Mouse (Mus musculus) forebrain, embryonic 14.5 days (tissue): ENCODE measurements around the gene Slc22a15. TPM values are rescaled to one million over a fixed set of nuclear protein-coding genes. Genes with fewer than 3 reads are reported as not detected.

Experiments used
- ATAC-seq: fragments of 200-750 bp; cut with Nextera tagmentation; 2 replicates; pipeline ENCODE4 v1.8.0; 2017; ENCODE audit warnings: mild to moderate bottlenecking, moderate library complexity
- DNase-seq: peaks from one replicate; pipeline ENCODE4 v3.0.0-alpha.2; 2015; ENCODE audit warnings: low spot score
- H3K27ac ChIP-seq: fragments of 300-500 bp; sonication (generic); 2 replicates; pipeline ENCODE4 v1.5.1; 2014; ENCODE audit warnings: low read depth, mild to moderate bottlenecking, control low read depth, low read length, moderate library complexity
- H3K27me3 ChIP-seq: fragments of 300-500 bp; sonication (generic); replicated peaks from 2 replicates; pipeline ENCODE4 v1.6.1; 2014; ENCODE audit warnings: low read length, control low read depth, mixed read lengths; ENCODE audit not compliant: control insufficient read depth, insufficient read depth
- H3K36me3 ChIP-seq: fragments of 300-500 bp; sonication (generic); 2 replicates; pipeline ENCODE4 v1.6.1; 2014; ENCODE audit warnings: low read length, control low read depth; ENCODE audit not compliant: control insufficient read depth, insufficient read depth
- H3K4me1 ChIP-seq: fragments of 300-500 bp; sonication (generic); 2 replicates; pipeline ENCODE4 v1.6.1; 2014; ENCODE audit warnings: antibody characterized with exemption, low read length, control low read depth; ENCODE audit not compliant: control insufficient read depth, insufficient read depth
- H3K4me2 ChIP-seq: fragments of 300-500 bp; sonication (generic); 2 replicates; pipeline ENCODE4 v1.6.1; 2014; ENCODE audit warnings: mild to moderate bottlenecking, control low read depth, low read length
- H3K4me3 ChIP-seq: fragments of 300-500 bp; sonication (generic); 2 replicates; pipeline ENCODE4 v1.5.1; 2014; ENCODE audit warnings: low read depth, low read length, control low read depth
- H3K9ac ChIP-seq: fragments of 300-500 bp; sonication (generic); 2 replicates; pipeline ENCODE4 v1.6.1; 2014; ENCODE audit warnings: mild to moderate bottlenecking, low read length, control low read depth, moderate library complexity
- H3K9me3 ChIP-seq: fragments of 300-500 bp; sonication (generic); replicated peaks from 2 replicates; pipeline ENCODE4 v1.6.1; 2016; ENCODE audit warnings: low read length, control low read depth, mixed read lengths; ENCODE audit not compliant: control insufficient read depth
- WGBS: fragments of 180-500 bp; shearing (Covaris S2); extraction: QIAGEN DNeasy Blood & Tissue Kit; methylation state at CpG from one replicate; pipeline ENCODE4 v1.1.7; 2014; 5-methylcytosine and 5-hydroxymethylcytosine counted together
- polyA plus RNA-seq: library from polyadenylated mRNA; unstranded; fragments of >200 nt; fragmentation: Nextera tagmentation; extraction: Ambion mirVana; gene quantifications from 2 replicates; pipeline ENCODE4 v1.2.1, GENCODE M21; 2014

Gene Slc22a15
- polyA plus RNA-seq, 1 experiment from 2014 or later = 4.0 TPM

DNA sequence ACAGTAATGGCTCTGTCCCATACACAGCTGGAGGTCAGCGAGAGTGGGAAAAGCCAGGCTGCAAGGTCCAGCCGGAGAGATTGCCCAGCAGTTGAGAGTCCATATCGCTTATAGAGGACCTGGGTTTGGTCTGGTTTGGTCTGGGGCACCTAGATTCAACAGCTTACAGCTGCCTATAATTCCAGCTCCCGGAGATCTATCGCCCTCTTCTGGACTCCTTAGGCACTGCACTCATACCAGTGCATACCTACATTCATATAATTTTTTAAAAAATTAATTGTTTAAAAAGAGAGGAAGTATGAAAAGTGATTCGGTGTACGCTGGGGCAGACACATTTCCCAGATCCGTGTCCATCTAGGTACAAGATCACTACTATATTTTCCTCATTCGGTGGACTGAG, 84.9 kb downstream of the Slc22a15 start:
- ATAC-seq = no peak
- H3K4me1 ChIP-seq = no peaks in the 10 kb centered on the region
- H3K4me2 ChIP-seq = no peak overlapping the region
- H3K27ac ChIP-seq = no peak overlapping the region
- no peak overlapping the region for H3K4me3 ChIP-seq
- no peak overlapping the region for H3K9ac ChIP-seq
- 88% methylated on average over 9 of the region's 9 CpGs for WGBS
- DNase-seq = no peak
- no peaks in the 10 kb centered on the region for H3K27me3 ChIP-seq
- H3K36me3 ChIP-seq = no peaks in the 10 kb centered on the region
- no peaks in the 10 kb centered on the region for H3K9me3 ChIP-seq

DNA sequence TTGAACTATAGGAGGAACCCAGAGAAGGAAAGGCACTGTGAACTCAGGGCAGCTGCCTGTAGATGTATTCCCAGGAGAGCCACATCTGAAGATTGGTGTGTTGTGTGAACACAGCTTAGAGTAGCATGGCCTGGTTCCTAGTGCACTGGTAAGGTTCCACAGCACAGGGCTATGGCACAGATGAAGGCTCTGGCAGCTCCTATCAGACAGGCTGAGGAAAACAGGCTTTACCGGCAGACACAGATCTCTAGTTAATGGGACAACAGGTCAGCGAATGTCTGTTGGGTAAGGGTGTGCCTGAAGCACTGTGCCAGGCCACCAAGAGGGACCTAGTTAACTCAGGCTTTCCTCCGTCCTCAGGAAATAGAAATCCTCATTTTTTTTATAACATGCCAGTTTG, 87.3 kb downstream of the Slc22a15 start:
- no peak overlapping the region for H3K4me3 ChIP-seq
- WGBS = 90% methylated on average over 3 of the region's 3 CpGs

DNA sequence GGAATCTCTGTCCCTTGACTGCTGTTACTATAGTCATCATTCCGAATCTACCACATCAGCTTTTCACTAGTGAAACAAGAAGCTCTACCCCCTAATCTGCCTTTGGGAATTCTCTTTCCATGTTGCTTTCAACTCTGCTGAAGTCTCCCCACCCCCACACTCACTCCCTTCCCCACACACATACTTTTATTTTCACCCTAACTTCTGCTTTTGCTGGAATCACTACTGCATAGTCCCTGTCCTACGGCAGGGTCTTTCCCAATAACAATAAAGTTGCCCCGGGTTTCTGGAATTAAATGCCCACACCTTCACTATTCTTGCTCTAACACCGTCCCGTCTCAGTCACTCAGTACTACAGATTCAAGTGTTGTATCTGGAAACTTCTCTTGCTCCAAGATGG, 87.7 kb downstream of the Slc22a15 start:
- WGBS = 61% methylated on average over 5 of the region's 5 CpGs
- H3K36me3 ChIP-seq = no peaks in the 10 kb centered on the region
- no peak overlapping the region for H3K27ac ChIP-seq
- DNase-seq (no peak), ATAC-seq (0 out of 2 replicates have a peak, but pooled peaks have one; percentile 8)
- H3K9me3 ChIP-seq = no peaks in the 10 kb centered on the region
- H3K9ac ChIP-seq = no peak overlapping the region
- H3K4me2 ChIP-seq = peak overlapping the region; percentile 29
- no peaks in the 10 kb centered on the region for H3K27me3 ChIP-seq
- no peaks in the 10 kb centered on the region for H3K4me1 ChIP-seq
- H3K4me3 ChIP-seq = no peak overlapping the region

More for the DNA sequence above, 87.3 kb downstream of the Slc22a15 start:
- Histone ChIP-seq H3K27ac (no peak overlapping the region), H3K9ac (no peak overlapping the region), H3K9me3 (no peaks in the 10 kb centered on the region), H3K27me3 (no peaks in the 10 kb centered on the region), H3K4me1 (no peaks in the 10 kb centered on the region), H3K36me3 (no peaks in the 10 kb centered on the region), H3K4me2 (no peak overlapping the region)
- ATAC-seq (no peak), DNase-seq (no peak)

DNA sequence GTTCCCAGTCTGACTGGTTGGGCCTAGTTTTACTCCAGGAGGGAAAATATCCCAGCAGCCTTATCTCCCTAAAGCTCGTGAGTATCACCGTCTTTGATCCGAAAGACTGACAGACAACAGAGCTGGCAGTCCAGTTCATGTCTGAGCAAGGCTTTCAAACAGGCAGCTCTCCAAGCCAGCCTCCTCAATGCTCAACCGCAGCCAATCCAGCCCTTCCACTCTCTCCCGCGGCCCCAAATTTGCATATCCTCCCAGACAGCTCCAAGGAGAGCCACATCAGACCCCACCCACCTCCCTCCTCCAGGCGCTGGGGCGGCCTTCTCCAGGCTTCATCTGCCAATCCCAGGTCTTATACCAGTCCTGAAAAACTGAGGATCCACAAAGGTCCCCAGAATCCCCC, 88.2 kb downstream of the Slc22a15 start:
- peak overlapping the region; percentile 29 for H3K4me2 ChIP-seq
- no peaks in the 10 kb centered on the region for H3K36me3 ChIP-seq
- no peaks in the 10 kb centered on the region for H3K4me1 ChIP-seq
- H3K9ac ChIP-seq = no peak overlapping the region
- H3K27ac ChIP-seq = no peak overlapping the region
- DNase-seq (peak; percentile 87), ATAC-seq (peak; percentile 98)
- WGBS = 1% methylated on average over 8 of the region's 8 CpGs
- no peaks in the 10 kb centered on the region for H3K27me3 ChIP-seq
- H3K4me3 ChIP-seq = no peak overlapping the region
- H3K9me3 ChIP-seq = no peaks in the 10 kb centered on the region

DNA sequence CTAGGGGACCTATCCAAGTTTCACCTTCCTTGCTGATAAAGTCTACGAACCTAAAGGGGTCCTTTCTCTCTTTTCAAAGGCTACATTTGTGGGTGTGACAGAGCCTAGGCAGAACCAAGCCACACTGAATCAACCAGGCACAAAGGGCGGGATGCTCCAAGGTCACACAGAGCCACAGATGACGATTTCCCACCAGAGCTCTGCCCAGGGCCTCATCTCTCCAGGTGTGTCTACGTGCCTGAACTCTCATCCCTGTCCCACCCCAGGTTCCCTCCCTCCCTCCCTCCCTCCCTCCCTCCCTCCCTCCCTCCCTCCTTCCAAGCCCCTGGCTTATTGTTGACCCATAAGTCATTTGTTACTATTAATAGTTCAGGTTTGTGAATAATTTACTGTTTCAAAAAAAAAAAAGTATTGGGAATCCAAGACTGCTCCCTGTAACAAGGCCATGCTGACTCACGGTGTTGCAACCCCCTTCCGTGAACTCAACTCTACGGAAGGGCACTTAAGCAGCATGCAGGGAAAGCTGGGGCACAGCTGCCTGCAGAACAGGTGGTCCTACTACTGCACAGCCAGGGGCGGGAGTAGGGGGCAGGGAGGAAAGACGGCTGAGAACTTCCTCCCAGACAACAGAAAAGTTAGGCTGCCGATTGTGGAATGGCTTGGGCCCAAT, 92.9 kb downstream of the Slc22a15 start:
- H3K36me3 ChIP-seq = no peaks in the 10 kb centered on the region
- no peak overlapping the region for H3K27ac ChIP-seq
- no peaks in the 10 kb centered on the region for H3K9me3 ChIP-seq
- H3K4me2 ChIP-seq = no peak overlapping the region
- H3K4me3 ChIP-seq = no peak overlapping the region
- ATAC-seq (no peak), DNase-seq (no peak)
- H3K27me3 ChIP-seq = no peaks in the 10 kb centered on the region
- no peak overlapping the region for H3K9ac ChIP-seq
- H3K4me1 ChIP-seq = no peaks in the 10 kb centered on the region
- WGBS = 43% methylated on average over 10 of the region's 10 CpGs

DNA sequence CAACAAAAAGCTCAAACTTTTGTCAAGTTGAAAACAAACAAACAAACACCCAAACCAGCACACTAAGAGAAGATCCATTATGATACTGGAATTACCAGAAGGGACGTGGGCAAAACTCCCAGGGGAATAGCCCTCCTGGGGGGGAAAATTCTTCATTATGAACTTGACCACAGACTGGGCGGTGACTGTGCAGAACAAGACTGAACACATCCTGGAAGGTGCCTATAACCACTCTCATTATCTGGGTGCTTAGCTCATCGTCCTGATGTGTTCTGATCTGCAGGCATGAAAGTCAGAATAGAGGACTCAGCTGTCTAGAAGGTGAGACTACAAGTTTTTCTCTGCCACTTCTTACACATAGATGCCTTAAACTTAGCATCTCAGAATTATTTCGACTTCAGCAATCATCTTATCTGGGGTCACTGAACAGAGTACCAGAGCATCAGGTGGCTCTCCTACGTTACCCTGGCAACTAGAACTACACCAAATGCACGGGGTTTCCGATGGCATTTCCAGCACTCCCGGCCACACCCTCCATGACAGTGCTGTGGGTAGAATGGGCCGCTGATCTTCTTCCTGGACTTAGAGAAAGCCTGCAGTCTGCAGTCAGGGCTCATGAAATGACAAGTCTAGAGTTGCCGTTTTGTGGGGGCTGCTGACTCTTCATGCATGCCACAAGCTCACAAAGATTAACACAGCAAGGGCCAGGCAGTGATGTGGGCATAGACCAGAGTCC, 94.2 kb downstream of the Slc22a15 start:
- no peaks in the 10 kb centered on the region for H3K4me1 ChIP-seq
- no peak overlapping the region for H3K4me2 ChIP-seq
- no peak overlapping the region for H3K9ac ChIP-seq
- H3K4me3 ChIP-seq = no peak overlapping the region
- no peaks in the 10 kb centered on the region for H3K27me3 ChIP-seq
- no peaks in the 10 kb centered on the region for H3K36me3 ChIP-seq
- DNase-seq = no peak
- ATAC-seq = no peak
- WGBS = 80% methylated on average over 10 of the region's 10 CpGs
- no peak overlapping the region for H3K27ac ChIP-seq
- H3K9me3 ChIP-seq = no peaks in the 10 kb centered on the region

DNA sequence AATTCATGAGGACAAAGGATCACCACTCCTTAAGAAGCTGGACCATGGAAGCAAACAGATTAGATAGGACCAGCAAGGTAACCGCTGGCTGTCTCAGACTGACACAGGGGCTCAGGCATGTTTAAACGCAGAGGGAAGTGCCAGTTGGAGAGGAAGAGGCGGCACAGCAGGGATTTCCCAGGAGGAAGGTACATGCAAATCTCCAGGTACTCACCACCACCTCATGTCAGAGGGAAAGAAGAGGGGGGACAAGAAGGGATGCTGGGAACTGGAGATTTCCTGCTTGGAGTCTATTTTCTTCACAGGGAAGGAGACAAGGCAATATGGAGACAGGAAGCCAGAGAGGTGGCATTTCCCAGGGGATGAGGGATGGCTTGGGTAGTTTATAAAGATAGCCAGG, 95.7 kb downstream of the Slc22a15 start:
- Histone ChIP-seq H3K9me3 (no peaks in the 10 kb centered on the region), H3K4me3 (no peak overlapping the region)
- 48% methylated on average over 3 of the region's 3 CpGs for WGBS

DNA sequence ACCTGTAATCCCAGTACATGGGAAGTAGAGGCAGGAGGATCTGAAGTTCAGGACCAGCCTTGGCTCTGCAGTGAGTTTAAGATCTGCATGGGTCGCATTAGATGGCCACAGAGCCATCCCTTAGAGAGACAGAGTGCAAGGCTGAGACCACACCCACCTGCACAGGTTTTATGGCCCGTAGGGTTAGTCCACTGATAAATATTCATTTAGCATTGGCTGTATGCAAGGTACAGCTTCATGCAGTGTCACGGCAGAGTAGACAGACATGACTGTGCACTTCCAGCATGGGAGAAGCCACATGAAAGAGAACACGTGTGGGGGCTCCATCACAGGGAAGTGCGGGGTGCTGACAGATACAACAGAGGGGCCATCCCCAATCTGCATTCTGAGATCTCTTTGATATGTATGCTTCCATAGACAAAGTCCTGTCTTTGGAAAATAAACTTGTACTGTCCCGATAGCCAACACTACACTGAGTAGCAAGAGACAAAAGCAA, 97.0 kb downstream of the Slc22a15 start:
- no peak for ATAC-seq
- Histone ChIP-seq H3K4me1 (no peaks in the 10 kb centered on the region), H3K9me3 (no peaks in the 10 kb centered on the region), H3K9ac (no peak overlapping the region), H3K27me3 (no peaks in the 10 kb centered on the region), H3K36me3 (no peaks in the 10 kb centered on the region), H3K27ac (no peak overlapping the region), H3K4me3 (no peak overlapping the region), H3K4me2 (no peak overlapping the region)
- DNase-seq = no peak
- 88% methylated on average over 6 of the region's 6 CpGs for WGBS

More for the DNA sequence above, 95.7 kb downstream of the Slc22a15 start:
- H3K27me3 ChIP-seq = no peaks in the 10 kb centered on the region
- no peak overlapping the region for H3K9ac ChIP-seq
- no peaks in the 10 kb centered on the region for H3K4me1 ChIP-seq
- H3K27ac ChIP-seq = no peak overlapping the region
- H3K36me3 ChIP-seq = no peaks in the 10 kb centered on the region
- no peak overlapping the region for H3K4me2 ChIP-seq
- no peak for ATAC-seq
- no peak for DNase-seq

DNA sequence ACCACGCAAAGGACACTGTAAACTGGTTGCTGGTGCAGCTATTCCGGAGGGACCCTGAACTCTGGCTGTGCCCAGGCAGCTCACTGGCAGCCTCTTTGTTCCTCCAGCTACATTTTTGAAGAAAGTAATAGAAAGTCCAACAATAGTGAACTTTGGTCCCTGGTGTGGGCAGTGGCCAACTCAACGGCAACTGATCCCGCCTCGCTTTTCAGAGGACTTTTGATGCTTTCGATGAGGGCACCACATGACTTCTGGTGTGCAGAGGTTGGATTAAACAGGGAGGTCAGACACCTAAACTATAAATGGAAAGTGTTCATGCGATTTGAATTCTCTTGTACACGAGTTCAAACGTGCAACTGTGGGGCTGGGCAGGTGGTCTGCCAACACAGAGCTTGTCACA, 99.9 kb downstream of the Slc22a15 start:
- no peak overlapping the region for H3K27ac ChIP-seq
- no peaks in the 10 kb centered on the region for H3K9me3 ChIP-seq
- no peak overlapping the region for H3K4me2 ChIP-seq
- no peak overlapping the region for H3K9ac ChIP-seq
- H3K36me3 ChIP-seq = no peaks in the 10 kb centered on the region
- DNase-seq (no peak), ATAC-seq (no peak)
- H3K27me3 ChIP-seq = no peaks in the 10 kb centered on the region
- no peak overlapping the region for H3K4me3 ChIP-seq
- 71% methylated on average over 9 of the region's 9 CpGs for WGBS
- H3K4me1 ChIP-seq = no peaks in the 10 kb centered on the region
